Mouse (Mus musculus) spleen, adult 2 months (tissue): ENCODE data around the gene Dusp23.

ENCODE experiments used
- CTCF ChIP-seq: fragments of 200-500 bp; IDR thresholded peaks from 2 replicates; pipeline ENCODE4 v1.5.1; 2011; ENCODE audit warnings: mild to moderate bottlenecking, inconsistent platforms; ENCODE audit not compliant: insufficient read depth, insufficient read length, insufficient replicate concordance; ENCODE audit errors: extremely low read depth
- POLR2A ChIP-seq: fragments of 200-500 bp; IDR thresholded peaks from 2 replicates; pipeline ENCODE4 v1.6.1; 2011; ENCODE audit warnings: low read depth, low read length, inconsistent platforms

GRCm38 (mm10) chr1:172602326-172602725, 30.4 kb downstream of the Dusp23 start, which contains the start of gene Fcrl6:
- TF ChIP-seq CTCF: no peak
- no peak for TF ChIP-seq POLR2A
